Mouse (Mus musculus) right cerebral cortex, postnatal 36 days (tissue): ENCODE results near the gene Spock1.

Experiments used
- DNase-seq, 2 experiments: peaks; one replicate each; pipeline ENCODE4 v3.0.0; 2022; ENCODE audit warnings: low spot score in 2 of 2, mixed read lengths in 1 of 2

Gene Spock1

DNA sequence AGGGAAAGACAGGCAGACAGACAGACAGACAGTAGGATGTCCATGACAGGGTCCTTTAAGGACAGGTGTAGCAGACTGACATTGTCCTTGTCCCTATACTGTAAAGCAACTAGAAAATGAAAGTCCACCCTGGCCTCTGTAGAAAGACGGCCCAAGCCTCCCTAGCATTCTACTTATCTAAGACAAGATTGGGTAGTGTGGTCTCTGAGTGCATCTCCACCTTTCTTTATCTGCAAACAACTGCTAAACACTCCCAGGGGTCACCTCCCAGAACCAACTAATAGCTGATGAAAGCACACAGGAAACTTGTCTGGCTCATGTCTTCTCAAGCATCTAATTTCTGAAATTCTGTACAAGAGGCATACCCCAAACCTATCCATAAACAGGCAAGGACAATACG, 247.6 kb downstream of the Spock1 start:
- DNase-seq: no peak

DNA sequence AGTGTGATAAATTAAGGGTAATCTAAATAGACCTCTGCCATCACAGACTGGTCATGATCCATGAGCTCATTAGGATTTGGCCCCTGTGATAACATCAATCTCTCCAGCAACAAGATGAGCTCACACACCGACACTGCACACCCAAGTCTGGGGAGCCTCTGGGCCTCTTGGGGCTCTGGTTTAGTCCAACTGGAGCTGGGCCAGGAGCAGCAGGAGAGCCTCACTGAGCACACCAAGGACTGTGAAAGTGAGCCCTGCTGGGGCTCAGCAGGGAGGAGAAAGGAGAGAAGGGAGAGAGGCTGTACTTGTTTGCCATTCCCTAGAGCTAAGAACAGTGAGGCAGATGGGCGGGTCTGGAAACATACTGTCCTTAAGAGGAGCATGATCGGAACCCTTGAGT, 248.3 kb downstream of the Spock1 start:
- DNase-seq: no peak

DNA sequence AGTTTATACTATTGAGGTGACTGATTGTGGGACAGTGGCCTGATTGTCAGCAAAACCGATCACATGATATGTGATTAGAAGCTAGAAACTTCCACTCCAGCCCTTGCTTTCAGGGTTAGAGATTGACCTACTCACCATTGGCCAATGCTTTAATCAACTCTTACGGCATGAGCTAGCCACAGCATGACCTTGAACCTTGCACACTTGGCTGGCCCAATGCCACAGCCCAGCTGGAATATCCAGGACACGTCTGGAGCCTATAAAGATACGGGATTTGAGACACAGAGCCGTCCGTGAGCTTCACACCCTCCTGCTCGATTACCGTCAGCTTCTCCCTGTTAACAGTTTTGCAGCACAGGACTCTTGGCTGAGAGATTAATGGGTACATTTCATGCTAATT, 251.5 kb downstream of the Spock1 start:
- no peak for DNase-seq

DNA sequence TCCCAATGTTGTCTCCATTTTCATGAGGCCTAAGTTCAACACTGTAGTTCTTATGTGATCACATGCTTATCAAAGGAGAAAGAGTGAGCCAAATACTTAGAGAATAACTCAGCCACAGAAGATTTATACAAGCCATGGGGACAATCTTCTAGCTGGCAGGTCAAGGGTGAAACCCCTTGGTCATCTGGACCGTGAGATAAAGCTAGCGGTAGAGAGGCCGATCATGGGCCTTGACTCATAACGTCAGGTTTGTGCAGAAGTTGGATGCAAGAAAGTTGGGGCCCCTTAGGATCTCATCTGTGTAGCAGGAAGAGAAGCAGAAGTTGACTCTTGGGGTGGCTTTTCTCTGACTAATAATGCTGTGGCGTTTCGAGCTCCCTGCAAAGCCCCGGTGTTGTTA, 253.8 kb downstream of the Spock1 start:
- DNase-seq: no peak

DNA sequence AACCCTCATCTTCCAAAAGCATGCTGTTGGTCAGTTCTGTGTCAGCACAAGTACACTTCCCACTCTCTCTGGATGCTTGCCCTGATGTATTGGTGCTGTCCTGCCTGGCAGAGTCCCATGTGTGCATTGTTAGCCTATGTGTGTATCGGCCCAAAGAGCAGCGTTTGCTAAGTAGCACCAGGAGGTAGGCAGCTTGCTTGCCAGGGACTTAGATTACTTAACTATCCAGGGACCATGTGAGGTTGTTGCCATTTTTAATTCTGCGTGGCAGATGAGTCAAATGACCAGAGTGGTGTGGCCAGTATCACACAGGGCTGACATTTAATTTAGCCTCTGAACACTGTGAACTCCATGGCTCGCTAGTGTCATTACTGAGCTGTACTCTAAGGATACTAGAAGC, 256.9 kb downstream of the Spock1 start:
- DNase-seq: no peak

DNA sequence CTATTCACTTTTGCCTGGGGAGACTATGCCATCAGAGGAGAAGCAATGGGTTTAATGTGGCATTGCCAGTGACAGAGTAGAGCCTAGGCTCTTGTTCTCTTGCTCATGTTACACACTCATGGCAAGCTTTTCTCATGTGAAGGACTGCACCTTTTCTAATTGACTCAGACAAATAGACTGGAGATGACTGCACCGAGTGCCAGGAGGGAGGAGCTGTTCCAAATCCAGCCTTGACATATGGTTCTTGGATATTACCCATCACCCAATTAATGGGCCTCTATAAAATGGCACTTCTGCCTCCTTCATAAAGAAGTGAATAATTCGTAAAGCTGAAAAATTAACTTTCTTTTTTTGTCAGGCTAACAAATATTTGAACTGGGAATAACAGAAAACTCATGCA, 259.3 kb downstream of the Spock1 start:
- DNase-seq: no peak

DNA sequence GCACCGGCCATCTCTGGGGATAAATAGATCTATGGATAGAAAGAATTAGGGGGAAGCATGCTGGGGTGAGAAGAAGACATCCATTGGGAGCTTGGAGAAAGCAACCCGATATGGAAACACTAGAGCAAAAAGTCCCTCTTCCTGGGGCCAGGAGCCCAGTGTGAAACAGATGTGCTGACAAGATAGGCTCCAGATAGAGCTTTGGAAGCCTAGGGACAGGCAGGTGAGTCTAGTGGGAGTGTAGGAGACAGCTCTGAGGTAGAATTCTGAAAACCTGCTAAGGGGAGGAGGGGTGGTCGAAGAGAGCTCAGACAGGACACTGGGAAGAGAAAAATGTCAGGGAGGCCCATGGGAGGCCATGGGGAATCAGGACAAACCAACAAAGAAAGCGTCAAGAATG, 260.7 kb downstream of the Spock1 start:
- no peak for DNase-seq

DNA sequence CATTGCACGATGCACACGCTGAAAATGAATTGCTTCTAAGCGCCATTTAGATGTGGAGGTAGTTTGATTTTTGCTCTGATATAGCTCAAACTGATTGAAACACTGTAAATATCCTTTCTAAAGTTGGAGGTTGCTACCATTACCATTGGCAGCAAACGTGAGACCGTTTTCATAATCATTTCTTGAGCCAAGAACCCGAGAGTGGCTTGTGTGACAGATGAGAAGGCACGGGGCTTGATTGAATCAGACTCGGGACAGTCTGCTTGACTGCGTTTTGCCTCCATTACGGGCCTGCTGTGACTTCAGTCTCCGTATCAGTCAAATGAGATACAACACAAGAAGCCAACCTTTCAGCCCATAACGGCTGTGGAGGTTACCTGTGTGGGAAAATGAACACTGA, 265.1 kb downstream of the Spock1 start:
- no peak for DNase-seq

DNA sequence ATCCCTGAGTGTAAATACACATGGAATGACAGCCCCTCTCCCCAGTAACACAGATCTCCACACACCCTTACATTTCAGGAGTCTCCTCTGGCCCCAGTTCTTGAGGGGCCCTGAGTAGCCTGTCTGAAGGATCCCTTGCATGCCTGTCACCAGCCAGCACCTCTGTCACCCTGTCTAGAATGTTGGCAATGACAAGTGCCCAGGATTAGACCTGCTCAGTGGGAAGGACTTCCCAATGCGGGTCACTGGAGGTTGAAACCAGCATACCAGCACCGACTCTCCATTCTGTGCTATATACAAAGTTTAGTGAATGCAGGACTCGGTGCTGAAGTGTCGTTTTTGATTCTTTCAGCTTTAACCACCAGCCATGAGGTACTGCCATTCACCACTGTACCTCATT, 266.5 kb downstream of the Spock1 start:
- DNase-seq: no peak

DNA sequence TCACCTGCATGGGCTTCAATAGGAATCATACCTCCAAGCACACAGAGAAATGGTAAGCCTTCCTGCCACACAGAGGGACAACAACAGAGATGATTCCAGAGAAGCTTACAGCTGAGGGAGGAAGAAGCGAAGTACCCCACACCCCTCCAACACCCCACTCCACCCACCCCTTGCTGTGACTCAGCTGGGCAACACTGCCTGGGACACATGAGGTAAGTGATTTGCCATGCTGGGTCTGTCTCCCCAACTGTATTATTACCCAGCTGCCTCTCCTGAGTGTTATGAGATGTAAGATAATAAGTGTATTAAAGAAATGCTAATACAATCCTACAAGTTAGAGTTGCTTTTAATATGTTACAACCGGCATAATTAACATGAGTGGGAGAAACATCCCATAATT, 267.2 kb downstream of the Spock1 start:
- no peak for DNase-seq

DNA sequence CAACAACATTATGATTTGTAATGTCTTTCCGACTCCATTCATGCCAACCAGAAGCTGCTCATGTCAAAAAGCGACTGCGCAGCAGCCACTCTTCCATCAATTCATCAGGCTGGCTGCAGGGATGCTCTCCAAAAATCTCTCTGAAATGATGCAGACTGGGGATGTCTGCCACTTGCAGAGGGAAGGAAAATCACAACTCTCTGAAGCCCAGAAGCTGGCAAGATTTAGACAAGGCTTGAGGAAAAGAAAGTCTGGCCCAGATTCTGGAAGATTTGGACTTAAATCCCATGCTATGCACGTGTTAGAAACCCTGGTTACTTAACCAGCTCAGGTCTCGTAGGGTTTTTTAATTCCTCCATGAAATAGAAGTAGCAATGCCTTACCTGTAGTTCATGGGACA, 269.3 kb downstream of the Spock1 start:
- peak in 1 of 2 experiments; percentile 54 for DNase-seq

DNA sequence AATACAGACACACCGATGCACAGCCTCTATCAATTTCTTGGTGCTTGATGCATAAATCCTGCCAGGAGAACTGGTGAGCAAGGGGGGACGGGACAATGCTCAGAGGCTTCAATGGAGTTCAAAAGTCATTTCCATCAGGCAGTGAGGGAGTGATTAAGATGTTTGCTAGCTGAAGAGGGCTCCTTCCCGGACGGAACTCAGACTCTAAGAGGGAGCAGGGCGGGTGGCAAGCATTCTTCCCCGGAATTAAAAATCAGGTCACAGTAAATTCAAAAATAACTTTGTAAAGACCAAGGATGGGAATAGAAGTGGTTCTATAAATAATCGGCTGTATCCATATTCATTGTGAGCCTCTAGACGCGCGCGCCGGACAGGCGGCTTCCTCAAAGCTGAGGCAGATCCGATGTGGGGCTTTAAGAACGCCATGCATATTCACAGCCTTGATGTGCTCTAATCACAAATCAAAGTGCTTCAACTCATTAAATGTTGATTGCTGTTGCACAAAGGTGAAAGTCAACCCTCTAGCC, 270.5 kb downstream of the Spock1 start:
- peak; percentile 38 to 56 for DNase-seq

DNA sequence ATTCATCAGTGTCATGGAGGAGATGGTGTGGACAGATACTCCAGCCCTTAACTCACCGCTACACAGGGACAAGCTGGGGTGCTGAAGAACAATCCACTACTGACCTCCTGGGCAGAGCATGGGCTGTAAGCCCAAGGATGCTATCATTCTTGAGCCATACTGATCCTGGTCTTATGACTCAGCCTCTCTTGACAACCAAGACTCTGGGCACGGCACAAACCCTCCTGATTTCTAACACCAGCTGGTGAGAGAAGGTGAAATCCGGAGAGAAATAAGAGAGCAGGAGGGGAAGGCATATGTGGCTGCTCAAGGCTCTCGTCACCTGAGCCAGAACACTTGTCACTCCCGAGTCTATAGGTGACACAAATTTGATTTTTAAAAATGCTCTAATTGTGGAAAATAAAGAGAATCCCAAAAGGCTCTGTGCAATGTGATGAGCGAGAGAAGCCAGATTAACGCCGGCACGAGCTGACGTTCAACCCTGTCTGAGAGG, 271.0 kb downstream of the Spock1 start:
- DNase-seq: no peak

DNA sequence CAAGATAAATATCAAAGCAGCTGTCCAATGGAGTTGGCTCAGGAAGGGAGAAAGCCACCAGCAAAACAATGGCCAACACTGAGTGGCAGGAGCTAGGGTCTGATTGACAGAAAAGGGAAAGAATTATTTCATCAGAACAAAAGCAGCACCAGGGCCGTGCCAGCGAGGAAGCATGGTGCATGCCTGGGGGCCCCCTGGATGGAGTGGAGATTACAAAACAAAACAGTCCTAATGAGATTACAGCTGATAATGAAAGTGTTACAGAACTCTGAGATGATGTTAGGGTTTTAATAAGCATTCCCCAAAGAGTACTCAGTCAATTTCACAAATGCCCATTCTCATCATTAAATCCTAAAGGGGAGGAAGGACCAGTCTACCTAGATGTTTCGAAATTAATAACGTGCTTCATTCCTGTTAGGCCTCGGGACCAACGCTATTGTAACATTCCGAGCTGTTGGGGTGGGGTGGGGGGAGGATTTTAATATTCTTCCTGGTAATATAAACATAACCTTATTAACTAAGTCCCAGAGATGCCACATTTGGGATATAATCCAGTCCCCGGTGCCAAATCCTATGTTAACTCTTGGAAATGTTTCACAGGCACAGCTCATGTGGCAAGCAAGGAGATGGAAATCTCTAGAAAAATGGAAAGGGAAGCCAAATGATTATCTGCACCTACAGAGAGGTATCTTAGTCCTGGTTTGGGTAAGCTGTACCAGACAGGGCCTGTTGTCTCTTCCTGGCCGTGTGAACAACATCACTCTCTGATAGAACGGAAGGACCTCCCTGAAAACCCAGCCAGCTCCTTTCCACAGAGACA, 271.7 kb downstream of the Spock1 start:
- DNase-seq: no peak

DNA sequence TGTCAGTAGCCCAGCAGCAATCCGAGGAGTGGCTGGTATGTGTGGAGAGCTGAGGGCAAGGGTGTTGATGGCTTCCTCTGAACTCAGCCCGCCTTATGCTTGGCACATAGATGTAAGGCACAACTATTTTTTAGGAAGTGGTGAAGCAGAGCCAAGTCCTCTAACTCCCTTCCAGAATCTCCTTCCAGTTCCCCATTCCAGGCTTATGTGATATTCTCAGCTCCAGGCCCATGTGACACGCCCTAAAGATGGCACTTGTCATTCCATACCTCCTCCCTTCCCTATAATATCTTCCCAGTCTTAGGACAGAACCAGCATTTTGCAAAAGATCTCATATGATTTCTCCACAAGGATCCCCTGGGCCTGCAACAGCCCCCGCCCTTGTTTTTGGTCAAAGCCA, 277.6 kb downstream of the Spock1 start:
- no peak for DNase-seq

DNA sequence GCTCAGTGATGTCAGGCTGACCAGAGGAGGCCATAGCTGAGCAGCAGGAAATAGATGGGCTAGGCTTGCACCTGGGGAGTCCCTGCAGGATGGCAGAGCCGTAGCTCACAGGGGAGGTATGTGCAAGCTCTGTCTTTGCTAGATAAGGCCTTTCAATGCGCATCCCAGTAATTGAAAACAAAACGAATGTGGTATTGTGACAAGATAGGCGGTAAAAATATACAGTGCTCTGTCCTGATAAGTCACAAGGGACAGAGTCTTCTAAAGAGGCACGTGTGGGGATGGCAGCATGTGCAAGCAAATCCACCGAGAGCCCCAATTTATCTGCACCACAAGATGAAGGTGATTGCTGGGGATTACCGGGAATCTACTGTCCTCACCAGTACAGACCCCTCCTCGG, 279.9 kb downstream of the Spock1 start:
- no peak for DNase-seq

DNA sequence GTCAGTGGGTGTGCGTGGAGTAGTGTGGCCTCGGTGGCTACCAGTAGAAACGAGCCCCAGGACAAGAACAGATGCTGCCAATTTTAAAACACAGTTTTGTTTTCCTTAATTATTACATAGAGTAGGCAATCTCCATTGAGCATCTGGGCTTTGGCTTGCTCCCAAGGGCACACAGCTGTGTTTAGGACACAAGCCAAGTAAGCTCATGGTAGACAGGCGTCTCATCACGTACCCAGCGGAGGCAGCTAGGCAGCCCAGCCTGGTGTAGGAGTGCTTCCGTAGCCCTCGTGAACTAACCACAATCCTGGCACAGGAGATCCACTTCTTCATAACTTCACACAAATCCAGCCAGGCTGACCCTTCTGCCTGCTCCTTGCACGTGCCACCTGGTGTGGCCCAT, 281.7 kb downstream of the Spock1 start:
- DNase-seq: no peak

DNA sequence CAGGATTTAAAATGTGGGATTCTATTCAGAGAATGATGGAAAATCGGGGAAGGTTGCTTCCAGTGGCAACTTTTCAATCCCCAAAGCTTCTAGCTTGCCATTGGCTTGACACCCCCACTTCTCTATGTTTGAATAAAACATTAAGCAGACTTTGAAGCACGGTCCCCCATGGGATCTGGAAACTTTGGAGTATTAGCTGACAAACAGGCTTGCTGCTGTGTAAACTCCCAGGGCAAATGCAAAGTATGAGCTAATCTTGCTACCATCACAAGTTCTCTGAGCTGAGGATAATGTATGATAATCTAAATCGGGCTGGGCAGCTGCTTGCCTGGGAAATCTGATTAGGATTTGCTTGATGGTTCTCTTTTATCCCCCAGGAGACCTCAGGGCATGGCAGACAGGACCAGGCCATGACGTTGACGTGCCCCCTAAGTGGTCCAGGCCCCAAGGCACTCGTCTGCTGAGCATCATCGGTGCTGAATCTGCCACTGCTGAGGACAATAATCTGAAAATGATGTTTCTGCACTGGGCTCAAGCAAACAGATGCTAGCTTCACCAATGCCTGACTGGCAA, 284.1 kb downstream of the Spock1 start:
- DNase-seq: no peak

DNA sequence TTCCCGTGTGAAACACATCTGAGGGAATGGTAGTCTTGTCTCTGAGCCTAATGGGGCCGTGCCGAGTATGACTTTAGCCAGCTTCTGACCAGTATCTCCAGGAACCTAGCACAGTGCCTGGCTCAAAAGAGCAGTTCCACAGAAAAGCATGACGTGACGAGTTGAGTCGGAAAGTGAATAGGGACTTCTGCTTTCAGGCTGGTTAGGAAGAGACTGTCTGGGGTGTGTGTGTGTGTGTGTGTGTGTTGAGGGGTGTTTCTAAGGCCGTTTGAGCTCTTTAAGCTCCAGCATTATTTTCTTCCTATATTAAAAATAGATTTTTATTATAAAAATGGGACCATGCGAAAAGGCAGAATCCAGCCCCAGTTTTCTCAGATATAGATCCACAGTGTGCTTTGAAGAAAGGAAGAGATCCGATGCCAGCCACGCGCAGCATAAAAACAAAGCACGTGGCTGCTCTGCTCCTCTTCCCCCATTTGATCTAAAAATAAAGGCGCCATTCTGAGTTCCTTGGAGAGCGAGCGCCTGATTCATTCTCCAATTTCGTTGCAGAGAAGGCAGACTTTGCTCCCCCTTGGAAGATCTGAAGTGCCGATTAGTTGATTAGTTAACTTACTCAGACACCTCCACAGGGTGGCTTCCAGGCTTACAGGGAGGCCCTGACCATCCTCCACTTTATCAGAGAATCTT, 288.9 kb downstream of the Spock1 start:
- peak; percentile 76 to 88 for DNase-seq

DNA sequence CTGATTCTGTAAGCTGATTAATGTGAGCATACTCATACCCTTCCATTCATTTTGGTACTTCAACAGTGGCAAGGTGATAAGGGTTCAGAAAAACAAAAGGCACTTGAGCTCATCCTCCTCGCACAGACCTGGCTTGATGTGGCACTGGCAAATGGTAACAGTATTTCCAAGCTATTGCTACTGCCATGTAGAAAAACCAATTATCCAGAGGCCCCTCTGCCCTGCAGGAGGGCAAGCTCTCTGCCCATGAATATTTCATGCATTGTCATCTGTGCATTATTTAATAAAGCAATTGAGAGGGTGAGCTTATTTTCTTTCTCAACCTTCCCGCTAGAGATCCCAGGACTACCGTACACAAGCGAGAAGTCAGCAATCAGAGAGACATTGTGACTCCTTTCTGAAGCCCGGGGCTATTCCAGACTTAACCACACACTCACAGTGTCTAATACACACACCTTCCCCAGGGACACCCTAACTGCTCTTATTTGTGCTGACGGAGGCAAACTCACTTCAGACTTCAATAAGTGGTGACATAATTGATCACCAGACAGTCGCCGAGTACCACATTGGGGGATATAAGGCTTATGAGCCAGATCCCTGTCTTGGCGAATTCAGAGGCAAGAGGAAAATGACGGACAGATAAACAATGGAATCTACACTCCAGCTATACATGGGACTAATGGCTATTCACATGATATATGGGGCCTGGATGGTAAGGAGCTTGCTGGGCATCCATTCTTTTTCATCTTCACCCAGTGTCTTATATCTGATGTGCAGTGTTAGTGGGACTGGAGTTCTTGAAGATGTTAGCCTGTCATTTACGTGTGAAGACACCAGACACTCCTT, 296.6 kb downstream of the Spock1 start:
- DNase-seq: no peak

DNA sequence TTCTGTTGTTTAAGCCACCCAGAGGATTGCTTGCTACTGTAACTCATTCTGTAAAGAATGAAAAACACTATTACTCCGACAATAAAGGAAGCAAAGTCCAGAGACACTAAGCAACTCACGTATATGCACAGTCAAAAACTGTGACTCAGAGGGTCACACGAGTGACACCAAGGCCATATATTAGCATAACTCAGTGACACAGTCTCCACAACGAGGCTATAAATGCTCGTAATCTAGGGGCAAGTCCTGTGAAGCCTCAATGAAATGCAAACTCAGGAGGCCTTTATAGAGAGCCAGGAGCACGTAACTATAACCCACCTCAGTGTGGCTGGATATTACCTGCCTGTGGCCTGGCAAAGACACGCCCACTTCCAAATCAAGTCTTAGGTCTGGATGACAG, 298.2 kb downstream of the Spock1 start:
- no peak for DNase-seq

DNA sequence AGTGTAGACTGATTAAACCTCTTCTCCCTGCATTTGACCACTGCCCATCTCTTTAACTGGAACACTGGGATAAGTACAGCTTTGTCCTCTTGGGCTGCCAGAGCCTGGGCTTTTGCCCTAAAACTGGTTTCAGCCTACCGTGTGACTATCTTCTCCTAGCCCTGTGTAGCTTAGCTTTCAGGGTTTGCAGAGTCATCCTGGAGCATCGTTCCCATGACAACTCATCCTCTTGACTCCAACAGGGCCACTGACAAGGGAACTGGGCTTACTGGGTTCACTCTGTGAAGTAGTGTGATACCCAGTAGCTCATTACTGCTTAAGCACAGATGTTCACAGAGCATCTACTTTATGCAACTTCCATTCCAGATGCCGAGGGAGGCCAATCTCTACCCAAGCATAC, 303.7 kb downstream of the Spock1 start:
- DNase-seq: no peak
